Mouse (Mus musculus): Measurements from ENCODE around the gene Zfp113. TPM values are rescaled to one million over a fixed set of nuclear protein-coding genes. Genes with fewer than 3 reads are reported as not detected.
"Not testable (repeated sequence)": the region's sequence is repeated elsewhere in the genome, so short reads cannot be mapped to it uniquely, and the experiment has no call there.

Zfp113 gene
- polyA plus RNA-seq, 2 experiments from 2014 or later, result 10.6 to 20.3 TPM

- ATAC-seq, result no peak
Observed at GRCm38 (mm10) chr5:138137257-138137656, 18.3 kb downstream of the Zfp113 start.

GRCm38 (mm10) chr5:138132425-138133064 is 23.0 kb downstream of the Zfp113 start:
- no peak for ATAC-seq

GRCm38 (mm10) chr5:138118041-138118440 is 37.5 kb downstream of the Zfp113 start:
- no peak for ATAC-seq

DNA sequence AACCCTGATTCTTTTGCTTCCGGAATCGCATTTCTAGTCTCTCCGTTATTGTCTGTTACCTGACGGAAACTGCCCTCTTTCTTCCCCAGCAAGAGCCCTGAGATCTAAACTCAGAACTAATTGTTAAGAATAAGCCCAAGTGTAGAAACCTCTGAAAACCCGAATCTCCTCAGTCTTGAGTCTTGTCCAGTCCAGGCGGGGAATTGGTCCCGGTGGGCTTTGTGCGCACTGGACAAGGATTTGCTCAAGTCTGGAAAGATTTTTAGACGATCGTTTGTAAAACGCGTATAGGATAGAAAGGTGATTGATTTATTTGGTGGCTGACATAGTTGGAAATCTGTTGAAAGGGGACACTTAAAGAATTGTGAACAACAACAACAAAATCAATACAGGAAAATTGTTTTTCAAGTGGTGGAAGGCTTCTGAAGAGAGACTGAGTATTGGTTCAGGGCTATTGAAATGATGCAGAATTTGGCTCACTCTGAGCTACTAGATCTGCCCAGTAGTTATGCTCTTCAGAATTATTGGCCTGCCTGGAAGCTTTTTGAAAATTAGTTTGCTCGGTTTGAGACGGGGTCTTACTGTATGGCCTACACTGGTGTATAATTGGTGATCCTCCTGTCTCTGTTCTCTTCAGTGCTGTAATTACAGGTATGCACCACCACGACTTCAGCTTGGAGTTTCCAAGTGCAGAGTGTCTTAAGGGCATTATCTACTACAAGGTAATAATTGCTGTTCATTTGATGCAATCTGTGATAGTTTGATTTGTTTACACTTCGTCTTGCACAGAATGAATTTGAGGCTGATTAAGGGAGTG is 38.1 kb downstream of the Zfp113 start:
- peak; percentile 5 for ATAC-seq

- peak; percentile 100 for ATAC-seq
Observed at GRCm38 (mm10) chr5:138116255-138117198, 39.0 kb downstream of the Zfp113 start, which contains the start of gene Zscan21. Gene Zscan21, plus strand, starts transcription at chr5:138116903.

- not testable (repeated sequence) for ATAC-seq
Observed at GRCm38 (mm10) chr5:138109847-138110396, 45.6 kb downstream of the Zfp113 start.

GRCm38 (mm10) chr5:138107130-138107529 is 48.4 kb downstream of the Zfp113 start:
- no peak for ATAC-seq

GRCm38 (mm10) chr5:138104976-138105375 is 50.6 kb downstream of the Zfp113 start:
- no peak for ATAC-seq

- no peak for ATAC-seq
Observed at GRCm38 (mm10) chr5:138094474-138094873, 61.1 kb downstream of the Zfp113 start.

DNA sequence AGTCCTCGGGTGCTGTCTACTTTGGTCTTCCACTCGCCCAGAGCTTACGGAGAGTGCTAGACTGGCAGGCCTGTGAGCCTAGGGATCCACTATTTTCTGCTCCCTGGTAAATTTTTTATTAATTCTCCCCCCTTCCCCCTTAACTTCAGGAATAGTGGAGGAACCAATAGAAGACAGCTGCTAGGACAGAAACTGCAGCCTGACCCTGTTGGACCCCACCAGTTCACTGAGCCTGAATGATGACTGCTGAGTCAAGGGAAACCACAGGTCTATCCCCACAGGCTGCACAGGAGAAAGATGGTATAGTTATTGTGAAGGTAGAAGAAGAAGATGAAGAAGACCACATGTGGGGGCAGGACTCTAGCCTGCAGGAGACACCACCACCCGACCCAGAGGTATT is 62.8 kb downstream of the Zfp113 start:
- ATAC-seq, result no peak

DNA sequence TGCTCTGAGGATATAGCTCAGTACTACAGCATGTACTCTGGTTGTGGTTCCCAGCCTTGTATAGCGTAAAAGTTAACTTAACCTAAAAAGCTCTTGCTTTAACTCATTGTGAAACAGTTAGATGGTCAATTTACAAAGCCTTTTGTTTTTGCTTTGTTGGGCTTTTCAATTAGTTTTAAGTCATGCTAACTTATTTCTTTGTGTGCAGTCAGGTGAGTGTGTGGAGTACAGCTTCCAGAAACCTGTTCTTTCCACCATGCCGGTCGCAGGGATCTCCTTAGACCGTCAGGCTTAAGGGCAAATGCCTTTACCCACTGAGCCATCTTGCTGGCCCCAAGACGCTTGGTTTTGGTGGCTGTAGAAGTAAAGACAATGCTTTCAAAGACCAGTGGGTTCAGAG is 64.8 kb downstream of the Zfp113 start:
- ATAC-seq, result no peak

- no peak for ATAC-seq
Observed at GRCm38 (mm10) chr5:138090271-138090670, 65.3 kb downstream of the Zfp113 start.

Other genes starting within 250 kb of the Zfp113 start
- gene Cyp3a13, start 234.1 kb downstream of the Zfp113 start, polyA plus RNA-seq (2017; shearing (Covaris generic)), result not detected
- gene Gjc3, start 192.6 kb downstream of the Zfp113 start, polyA plus RNA-seq (2017; shearing (Covaris generic)), result under 1 TPM in 1 of 2 experiments, not detected in 1; 0.08 TPM
- not detected for gene Azgp1, start 174.2 kb downstream of the Zfp113 start, polyA plus RNA-seq (2017; shearing (Covaris generic))
- gene Smok3a, start 134.5 kb downstream of the Zfp113 start, polyA plus RNA-seq (2017; shearing (Covaris generic)), result not detected
- gene Smok3b, start 134.3 kb downstream of the Zfp113 start, polyA plus RNA-seq (2017; shearing (Covaris generic)), result not detected
- gene Smok3c, start 102.5 kb downstream of the Zfp113 start, polyA plus RNA-seq (2017; shearing (Covaris generic)), result not detected
- gene Zkscan1, start 70.7 kb downstream of the Zfp113 start, polyA plus RNA-seq (2017; shearing (Covaris generic)), result 10 to 100 TPM in 1 of 2 experiments, 1 to 10 TPM in 1; 9.2 to 13.0 TPM
- gene Zscan21, start 38.8 kb downstream of the Zfp113 start, polyA plus RNA-seq (2017; shearing (Covaris generic)), result 10 to 100 TPM; 22.8 TPM
- gene Cops6, start 5.3 kb upstream of the Zfp113 start, polyA plus RNA-seq (2017; shearing (Covaris generic)), result 100 to 1,000 TPM; 184 to 231 TPM
- 1 to 10 TPM; 5.3 to 6.1 TPM for gene Ap4m1, start 16.3 kb upstream of the Zfp113 start, polyA plus RNA-seq (2017; shearing (Covaris generic))
- 10 to 100 TPM; 47.6 to 74.5 TPM for gene Mcm7, start 16.7 kb upstream of the Zfp113 start, polyA plus RNA-seq (2017; shearing (Covaris generic))
- gene Taf6, start 31.7 kb upstream of the Zfp113 start, polyA plus RNA-seq (2017; shearing (Covaris generic)), result 10 to 100 TPM; 60.5 to 73.4 TPM
- 10 to 100 TPM; 42.2 to 61.8 TPM for gene Cnpy4, start 31.7 kb upstream of the Zfp113 start, polyA plus RNA-seq (2017; shearing (Covaris generic))
- not detected for gene Mblac1, start 38.6 kb upstream of the Zfp113 start, polyA plus RNA-seq (2017; shearing (Covaris generic))
- under 1 TPM in 1 of 2 experiments, not detected in 1; 0.31 TPM for gene Nxpe5, start 70.2 kb upstream of the Zfp113 start, polyA plus RNA-seq (2017; shearing (Covaris generic))
- gene Lamtor4, start 99.7 kb upstream of the Zfp113 start, polyA plus RNA-seq (2017; shearing (Covaris generic)), result 100 to 1,000 TPM; 111 to 120 TPM
- 1 to 10 TPM; 2.7 to 4.4 TPM for gene BC037034, start 108.3 kb upstream of the Zfp113 start, polyA plus RNA-seq (2017; shearing (Covaris generic))
- under 1 TPM in 1 of 2 experiments, not detected in 1; 0.77 TPM for gene Gal3st4, start 117.1 kb upstream of the Zfp113 start, polyA plus RNA-seq (2017; shearing (Covaris generic))
- gene Gm43720, start 124.2 kb upstream of the Zfp113 start, polyA plus RNA-seq (2017; shearing (Covaris generic)), result not detected
- gene Gpc2, start 124.3 kb upstream of the Zfp113 start, polyA plus RNA-seq (2017; shearing (Covaris generic)), result under 1 TPM; 0.19 to 0.96 TPM
- gene Stag3, start 124.5 kb upstream of the Zfp113 start, polyA plus RNA-seq (2017; shearing (Covaris generic)), result under 1 TPM in 1 of 2 experiments, not detected in 1; 0.70 TPM
- 10 to 100 TPM; 12.0 to 12.9 TPM for gene Pvrig, start 186.2 kb upstream of the Zfp113 start, polyA plus RNA-seq (2017; shearing (Covaris generic))

All from CD4-positive, CD25-positive, alpha-beta regulatory T cell, adult 4 months (primary cell).